Mouse (Mus musculus): ENCODE measurements at regions not wholly inside any gene's neighbourhood (a gene's known extent, or its start where the extent isn't known, plus 50 kb on each side); places are given as distances from the start of the nearest gene placed in this dataset.

DNA sequence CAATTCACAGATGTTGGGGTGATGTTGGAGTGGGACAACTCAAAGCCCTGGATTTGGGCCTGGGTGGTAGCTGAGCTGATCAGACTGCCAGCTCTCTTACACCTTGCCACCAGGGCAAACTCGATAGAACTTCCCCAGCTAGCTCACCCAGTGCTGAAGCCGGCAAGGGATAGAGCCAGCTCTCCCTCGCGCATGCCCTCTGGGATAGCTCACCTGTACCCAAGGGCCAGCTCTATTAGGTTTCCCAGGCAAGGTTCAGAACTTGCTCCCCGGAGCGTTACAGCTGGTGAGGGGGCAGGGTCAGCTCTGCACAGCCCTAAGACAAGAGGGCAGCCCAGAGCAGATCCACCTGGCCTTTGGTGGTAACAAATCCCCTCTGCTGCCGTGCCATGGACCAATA, 54.1 kb upstream of the 1700012A03Rik start:
- no peak for DNase-seq (ENCODE audit: low spot score in 2 of 2)

DNA sequence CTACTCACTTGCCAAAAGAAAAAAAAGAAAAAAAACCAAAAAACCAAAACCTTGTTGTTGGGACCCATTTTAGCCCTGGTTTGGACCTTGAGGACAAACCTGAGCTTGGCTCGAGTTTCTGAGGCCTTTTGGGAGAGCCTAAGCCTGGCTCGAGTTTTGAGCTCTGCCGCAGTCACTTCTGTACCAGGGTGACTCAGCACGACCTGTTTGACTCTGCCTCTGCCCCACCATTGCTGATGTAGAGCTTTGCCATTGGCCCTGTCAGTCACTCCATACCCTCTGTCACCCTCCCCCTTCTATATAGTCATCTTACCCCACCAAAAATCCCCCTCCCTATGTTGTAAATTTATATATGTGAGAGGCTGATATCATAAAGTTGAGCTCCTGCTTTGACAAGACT, 54.8 kb upstream of the 1700012A03Rik start:
- DNase-seq (ENCODE audit: low spot score in 2 of 2) = no peak

DNA sequence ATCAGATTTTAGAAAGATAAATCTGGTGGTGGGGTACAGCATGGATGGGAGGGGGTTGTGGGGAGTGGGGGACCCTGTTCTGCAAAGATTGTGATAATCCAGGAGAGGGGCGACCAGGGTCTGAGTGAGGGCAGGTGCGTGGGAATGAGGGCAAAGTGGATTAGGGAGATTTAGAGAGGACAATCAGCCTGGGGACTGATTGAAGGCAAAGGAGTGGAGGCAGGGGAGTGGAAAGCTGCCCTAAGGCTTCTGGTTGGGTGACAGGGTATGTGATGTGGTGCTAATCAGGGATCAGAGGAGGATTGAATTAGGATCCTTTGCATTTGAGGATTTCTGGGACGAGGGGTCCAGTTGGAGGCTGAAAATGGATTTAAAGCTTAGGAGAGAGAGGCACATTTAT, 64.3 kb upstream of the 1700012A03Rik start:
- no peak for DNase-seq (ENCODE audit: low spot score in 2 of 2)

DNA sequence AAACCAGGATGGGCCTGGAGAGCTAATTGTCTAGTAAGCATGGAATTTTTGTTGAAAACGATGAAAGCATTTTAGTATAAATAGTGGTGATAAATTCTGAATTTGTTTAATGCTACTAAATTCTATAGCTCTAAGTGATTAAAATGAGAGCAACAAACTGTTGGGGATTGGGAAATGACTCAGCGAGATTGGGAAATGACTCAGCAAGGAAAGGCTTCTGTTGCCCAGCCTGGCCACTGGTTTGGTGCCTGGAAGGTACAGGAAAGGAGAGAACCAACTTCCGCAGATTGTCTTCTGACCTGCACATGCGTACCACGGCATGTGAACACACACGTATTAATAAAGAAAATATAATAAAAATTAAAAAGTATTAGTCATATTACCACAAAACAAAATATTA, 73.3 kb upstream of the 1700012A03Rik start:
- DNase-seq (ENCODE audit: low spot score in 2 of 2) = no peak

DNA sequence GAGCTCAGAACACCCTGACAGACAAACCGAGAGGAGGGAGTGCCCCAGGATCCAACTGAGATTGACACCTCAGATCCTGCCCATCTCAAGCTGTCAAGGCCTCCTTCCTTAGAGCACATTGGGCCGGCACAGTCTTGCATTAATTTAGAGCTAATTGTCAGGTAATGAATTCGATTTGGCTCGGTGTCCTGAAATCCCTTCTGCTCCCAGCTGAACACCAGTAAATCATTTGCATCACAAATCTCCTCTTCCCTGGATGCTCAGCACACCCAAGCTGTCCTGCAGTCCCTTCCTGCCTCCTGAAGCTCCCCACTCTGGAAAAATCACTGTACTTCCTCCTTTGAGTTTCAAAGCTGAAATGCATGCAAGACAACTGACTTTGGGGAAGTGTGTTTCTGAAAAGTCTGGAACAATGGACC, 102.0 kb upstream of the 1700012A03Rik start:
- no peak for DNase-seq (ENCODE audit: low spot score in 2 of 2)

DNA sequence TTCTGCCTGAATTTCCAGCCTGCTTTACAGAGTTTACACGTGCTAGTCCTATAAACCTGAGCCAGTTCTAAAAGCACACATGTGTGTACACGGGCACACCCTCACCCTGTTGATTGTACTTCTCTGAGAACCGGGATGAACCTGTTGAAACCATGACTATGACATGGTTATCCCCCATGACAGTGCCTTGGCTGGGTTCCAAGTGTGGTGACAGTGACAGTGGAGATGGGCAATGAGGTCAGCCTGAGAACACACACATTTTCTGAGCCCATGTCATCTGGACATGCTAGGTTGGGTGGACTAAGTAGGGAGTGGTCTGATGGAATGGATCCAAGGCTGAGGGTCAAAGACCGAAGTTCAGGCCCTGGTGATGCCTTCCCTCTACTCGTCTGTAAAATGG, 103.5 kb upstream of the 1700012A03Rik start:
- no peak for DNase-seq (ENCODE audit: low spot score in 2 of 2)

DNA sequence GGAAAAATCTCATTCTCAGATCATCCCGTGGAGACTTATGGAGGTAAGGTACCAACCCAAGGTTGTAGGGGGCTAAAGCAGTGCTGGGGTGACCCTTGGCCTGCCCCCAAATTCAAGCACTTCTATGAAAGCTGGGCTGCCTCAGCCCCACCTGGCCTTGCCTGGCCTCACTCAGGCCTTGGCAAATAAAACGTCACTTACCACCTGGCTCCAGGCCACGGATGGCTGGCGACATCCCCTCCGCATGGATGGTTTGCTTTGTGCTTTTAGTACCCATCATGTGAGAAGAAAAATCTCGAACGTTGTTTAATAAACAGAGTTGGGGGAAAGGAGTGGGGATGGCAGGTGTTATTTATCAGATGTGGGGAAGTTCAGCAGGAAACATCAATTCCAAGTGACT, 104.7 kb upstream of the 1700012A03Rik start:
- DNase-seq (ENCODE audit: low spot score in 2 of 2) = no peak

DNA sequence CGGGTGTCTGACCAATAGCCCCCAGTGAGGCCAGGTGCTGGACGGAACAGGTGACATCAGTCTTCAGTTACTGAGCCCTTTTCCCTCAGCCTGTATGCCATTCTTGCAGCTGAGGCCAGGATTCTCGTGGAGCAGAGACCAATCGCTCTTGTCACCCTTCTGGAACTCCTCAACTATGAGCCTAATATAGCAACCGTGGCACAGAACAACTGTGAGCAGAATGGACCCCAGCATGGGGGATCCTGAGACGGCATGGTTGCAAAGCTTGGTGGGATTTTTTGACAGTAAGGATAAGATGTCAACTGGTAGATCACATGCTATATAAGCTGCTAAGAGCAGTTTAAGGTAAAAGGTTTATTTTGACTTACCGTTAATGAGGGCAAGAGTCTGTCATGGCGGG, 105.5 kb upstream of the 1700012A03Rik start:
- DNase-seq (ENCODE audit: low spot score in 2 of 2) = no peak

DNA sequence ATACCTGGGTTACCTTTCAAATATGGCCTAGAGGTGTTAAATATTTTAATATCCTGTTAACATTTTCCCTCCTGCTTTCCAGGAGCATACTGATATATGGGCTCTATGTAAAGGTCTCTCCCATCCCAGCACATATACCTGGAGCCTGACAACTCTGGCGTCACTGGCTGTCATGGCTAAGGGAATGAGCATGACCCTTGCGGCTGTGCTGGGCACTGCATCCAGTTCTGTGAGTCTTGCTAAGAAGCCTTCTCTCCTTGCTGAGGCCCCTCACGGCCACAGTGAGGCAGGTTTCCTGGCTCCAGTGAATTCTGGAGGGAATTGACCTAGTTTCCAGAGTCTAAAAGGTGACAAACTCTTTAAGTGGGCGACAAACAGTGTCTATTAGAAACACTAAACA, 107.3 kb upstream of the 1700012A03Rik start:
- no peak for DNase-seq (ENCODE audit: low spot score in 2 of 2)

DNA sequence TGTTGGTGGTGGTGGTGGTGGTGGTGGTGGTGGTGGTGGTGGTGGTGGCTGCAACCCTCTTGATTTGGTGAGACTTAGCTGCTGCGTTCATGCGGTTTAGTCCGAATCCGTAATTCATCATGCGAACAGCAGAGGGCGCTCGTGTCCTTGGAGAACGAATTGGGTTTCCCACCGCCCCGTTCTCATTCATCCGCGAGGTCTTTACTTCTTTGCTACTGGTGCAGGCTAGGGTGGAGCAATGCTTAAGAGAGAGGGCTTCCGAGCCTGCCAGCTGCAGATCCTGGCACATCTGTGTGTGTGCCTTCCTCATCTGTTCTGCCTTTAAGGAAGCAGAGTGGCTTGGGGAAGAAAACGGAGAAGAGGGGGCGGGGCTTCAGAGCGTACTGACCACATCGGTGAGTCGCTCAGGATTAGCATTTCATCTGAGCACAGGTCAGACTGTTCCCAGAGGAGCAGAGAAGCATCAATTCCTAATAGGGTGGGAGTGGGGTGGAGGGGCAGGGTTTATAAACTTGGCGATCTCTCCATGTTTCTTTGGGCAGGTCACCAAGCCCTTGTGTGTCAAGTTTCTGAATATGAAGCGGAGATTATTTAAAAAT, 111.7 kb upstream of the 1700012A03Rik start:
- peak; percentile 89 to 96 for DNase-seq (ENCODE audit: low spot score in 2 of 2)

DNA sequence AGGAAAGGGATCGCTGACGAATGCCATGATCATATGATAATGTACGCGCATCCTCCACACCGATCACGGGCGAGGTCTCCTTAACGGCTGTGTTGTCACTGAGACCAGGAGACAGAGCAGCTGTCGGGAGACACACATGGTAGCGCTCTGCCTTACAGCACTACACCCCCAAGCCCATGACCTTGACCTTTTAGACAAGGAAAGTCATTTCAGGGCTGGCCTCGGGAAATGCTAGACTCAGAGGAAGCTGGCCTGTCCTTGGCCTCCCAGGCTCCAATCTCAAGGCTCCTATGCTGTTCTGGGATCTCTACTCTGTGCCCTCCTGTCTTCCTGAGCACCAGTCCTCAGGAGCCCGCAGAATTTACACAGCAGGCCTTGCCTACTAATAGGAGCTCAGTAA, 112.9 kb upstream of the 1700012A03Rik start:
- no peak for DNase-seq (ENCODE audit: low spot score in 2 of 2)

DNA sequence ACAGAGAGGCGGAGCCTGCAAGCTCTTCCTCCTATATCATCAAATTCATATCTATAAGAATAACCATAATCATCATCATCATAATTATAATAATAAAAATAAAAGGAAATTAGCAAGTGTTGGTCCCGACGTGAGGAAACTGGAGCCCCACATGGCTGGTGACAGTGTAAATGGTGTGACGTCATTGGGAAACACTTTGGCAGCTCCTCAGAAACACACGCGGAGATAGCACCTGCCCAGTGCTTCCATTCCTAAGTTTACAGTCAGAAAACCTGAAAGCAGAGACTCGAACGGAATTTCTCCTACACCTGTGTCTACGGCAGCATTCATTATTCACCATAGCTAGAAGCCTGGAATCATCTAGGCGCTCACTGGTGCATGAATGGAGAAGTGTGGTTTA, 115.2 kb upstream of the 1700012A03Rik start:
- no peak for DNase-seq (ENCODE audit: low spot score in 2 of 2)

DNA sequence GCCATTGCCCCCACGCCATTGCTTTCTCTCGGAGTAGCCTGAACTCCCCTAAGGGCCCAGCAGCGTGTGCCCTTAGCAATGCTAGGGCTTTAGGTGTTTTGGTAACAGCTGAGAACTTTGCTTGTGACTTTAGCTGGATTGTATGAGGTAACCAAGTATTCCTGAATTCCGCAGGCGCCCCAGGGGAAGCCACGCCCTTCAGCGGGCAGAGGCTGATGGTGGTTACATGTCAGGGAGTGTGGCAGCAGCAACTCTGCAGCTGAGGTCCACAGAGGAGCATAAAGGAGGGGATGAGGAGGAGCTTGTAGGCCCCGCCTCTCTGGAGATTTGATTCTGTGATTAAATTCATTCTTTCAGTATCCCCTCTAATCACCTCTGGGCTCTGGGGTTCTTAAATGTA, 116.1 kb upstream of the 1700012A03Rik start:
- DNase-seq (ENCODE audit: low spot score in 2 of 2) = no peak

DNA sequence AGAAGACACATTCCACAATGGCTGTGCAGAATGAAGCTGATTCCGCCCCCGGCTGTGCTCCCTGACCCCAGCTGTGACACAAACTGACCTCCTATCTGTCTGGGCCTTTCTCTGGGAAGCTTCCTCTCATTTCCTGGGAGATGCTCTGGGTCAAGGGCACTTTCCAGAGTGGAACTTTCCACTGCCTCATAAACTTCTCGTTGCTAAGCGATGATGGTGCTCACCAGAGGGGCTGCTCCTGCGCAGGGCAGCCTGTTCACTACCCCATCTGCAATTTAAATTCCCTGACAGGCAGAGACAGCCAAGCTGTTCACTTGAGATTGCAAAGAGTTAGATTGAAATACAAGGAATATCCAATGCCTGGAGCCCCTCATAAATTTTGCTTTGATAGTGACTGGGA, 116.7 kb upstream of the 1700012A03Rik start:
- no peak for DNase-seq (ENCODE audit: low spot score in 2 of 2)

DNA sequence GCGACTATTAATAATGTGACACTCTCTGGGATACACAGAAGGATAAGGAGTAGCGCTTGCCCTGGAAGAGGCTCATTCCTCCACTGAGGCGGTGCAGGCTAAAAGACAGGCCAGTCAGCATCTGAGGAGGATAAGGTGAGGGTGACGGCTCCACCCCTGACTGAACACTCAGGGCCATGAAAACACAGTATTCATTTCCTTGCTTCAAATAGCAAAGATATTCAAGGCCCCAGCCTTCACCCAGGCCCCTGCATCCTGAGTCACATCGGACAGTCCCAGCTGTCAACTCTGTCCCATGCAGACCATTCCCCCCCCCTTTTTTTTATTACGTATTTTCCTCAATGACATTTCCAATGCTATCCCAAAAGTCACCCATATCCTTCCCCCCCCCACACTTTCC, 118.9 kb upstream of the 1700012A03Rik start:
- no peak for DNase-seq (ENCODE audit: low spot score in 2 of 2)

DNA sequence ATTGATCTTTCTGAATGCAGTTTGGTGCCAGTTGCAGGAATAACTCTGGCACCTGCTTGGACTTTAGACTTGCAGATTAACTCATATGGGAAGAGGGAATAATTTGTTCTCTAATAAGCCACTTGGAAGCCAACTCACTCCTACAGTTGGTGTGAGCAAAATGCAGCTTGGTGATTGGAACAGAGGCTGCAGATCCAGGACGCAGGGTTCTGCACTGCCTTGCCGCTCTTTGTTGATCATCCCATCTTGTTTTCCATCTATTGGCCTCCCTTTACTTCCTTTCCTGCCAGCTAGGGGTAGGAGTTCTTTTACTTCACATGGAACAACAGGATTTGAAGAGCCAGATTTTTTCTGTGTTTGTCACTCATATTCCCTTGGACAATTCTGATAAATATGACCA, 120.9 kb upstream of the 1700012A03Rik start:
- DNase-seq (ENCODE audit: low spot score in 2 of 2) = no peak

DNA sequence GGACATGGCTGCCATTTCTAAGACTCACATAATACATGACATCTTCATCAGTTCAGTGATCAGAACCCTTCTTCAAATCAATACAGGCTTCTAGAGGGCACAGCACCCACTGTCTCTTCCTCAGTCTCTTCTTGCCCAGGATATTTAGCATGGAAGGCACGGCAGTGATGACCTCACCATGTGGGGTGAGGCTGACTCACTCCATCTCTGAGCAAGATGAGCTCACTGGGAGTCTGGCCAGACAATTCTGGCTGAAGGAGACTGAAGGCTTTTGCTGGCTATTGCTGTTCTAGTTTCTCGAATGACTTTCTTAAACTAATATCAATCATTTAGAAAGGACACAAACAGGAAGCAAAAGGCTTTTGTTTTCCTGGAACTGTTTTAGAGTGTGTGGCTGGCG, 122.9 kb upstream of the 1700012A03Rik start:
- peak; percentile 33 to 51 for DNase-seq (ENCODE audit: low spot score in 2 of 2)

DNA sequence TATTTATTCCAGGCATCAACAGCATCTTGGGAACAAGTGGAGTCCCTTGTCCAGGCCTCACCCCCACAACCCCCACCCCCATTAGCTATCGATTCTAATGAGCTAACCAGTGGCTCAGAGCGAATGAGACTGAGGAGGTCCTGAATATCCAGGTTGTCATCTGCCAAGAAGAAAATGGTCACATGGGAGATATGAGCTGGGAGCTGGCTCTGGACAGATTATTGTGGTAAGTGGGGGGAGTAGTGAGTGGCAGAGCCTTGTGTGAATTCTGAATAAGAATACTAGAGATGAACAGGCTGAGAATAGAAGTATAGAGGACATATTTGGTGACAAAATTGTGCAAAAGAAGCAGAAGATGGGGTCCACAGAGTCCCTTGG, 125.4 kb upstream of the 1700012A03Rik start:
- peak in 1 of 2 experiments; percentile 1 for DNase-seq (ENCODE audit: low spot score in 2 of 2)

DNA sequence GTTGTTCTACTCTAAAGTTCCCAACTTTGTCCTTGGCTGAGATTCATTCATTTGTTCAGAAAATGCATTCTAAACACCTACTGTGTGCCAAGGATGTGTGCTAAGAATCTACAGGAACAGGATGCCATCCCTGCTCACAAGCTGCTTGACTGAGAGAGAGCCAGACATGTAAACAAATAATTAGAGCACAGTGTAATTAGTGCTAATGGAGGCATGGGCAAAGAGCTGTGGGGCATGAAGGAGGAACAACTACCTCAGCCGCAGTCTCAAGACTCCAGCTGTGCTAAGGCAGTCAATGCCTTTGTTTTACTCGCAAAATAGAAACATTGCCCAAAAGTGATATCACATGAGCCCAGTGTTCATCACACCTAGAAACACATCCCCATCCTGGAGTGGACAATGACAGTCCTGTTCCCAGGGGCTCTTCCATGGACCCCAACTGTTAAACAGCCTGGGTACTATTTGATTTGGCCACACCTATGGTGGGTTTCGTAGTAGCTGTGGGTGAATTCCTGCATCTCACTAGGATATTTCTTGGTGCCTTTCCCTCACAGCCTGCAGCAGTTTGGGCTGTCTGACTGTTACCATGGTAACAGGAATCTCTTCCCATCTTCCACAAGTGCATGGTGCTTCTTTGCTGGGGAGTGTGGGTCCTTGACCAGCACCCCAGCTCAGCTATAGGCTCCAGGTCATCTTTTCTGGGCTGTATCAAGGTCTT, 125.9 kb upstream of the 1700012A03Rik start:
- peak in 1 of 2 experiments; percentile 23 for DNase-seq (ENCODE audit: low spot score in 2 of 2)

DNA sequence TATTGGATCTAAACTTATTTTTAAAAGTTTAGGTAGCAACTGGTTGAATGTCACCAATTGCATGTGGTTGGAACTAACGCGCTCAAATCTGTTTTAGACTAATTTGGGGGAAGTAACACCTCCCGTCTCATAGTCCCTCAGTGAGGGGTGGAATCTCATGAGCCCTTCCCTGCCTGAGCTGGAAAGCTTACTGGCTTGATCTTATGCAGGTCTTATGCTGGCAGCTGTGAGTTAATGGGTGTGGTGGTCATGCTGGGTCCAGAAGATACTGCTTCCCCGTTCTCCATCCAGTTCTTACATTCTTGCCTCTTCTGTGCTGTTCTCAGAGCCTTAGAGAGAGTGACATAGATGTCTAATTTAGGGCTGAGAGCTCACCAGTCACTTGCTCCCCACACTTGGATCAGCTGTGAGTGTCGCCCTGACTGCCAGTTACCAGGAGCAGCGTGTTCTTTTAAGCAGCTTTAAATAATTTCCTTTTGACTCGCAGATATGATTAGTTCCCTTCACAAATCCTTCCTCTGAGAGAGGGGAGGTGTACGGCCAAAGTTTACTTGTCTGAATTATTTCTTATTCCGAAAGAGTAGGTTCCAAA, 128.4 kb upstream of the 1700012A03Rik start:
- DNase-seq (ENCODE audit: low spot score in 2 of 2) = peak in 1 of 2 experiments; percentile 27

DNA sequence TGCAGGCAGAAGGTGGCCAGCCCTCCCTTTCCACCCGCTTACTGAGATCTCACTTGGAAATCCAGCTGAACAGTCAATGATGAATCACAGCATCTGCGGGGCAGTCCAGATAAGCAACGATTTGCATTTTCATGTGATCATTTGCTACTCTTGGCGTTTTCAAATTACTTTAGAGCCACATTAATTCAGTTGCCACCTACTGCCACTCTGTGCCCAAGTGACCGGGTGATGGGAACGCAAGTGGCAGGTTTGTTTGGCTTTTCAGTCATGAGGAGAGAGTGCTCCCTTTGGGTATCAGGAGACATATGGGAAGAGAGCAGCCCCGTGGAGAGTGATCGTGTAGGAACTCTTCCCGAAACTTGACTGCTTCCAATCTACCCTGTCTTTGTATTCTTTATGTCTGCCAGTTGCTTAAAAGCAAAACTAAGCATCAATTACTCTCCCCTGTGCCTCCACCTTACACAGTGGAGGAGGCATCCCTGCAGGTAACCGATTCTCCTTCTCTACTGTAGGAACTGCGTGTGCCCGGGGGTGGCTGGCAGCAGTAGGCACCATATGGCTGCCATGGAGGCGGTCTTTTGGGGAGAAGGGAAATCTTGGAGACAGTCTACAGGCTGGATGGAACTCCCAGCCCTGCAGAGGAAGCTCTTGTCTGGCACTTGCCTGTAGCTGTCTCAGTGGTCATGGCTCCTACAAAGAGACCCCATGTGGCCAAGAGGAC, 132.5 kb upstream of the 1700012A03Rik start:
- peak; percentile 85 to 90 for DNase-seq (ENCODE audit: low spot score in 2 of 2)

DNA sequence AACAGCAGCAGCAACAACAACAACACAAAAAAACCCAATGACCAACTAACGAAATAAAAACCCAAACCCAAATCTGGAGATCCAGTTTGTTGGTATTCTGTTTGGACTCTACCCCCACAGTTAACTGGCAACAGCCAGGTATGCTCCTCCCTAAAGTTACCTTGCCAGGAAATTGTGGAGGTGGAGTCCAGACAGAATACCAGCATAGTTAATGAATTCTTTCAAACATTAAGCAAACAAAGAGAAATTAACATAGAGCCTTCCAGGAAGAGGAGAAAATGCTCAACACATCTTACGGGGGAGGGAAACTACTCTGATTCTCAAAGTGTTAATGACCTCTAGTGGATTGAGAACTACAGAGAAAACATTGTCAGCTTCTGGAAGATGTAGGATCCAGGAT, 148.3 kb upstream of the 1700012A03Rik start:
- no peak for DNase-seq (ENCODE audit: low spot score in 2 of 2)

Data from left cerebral cortex, adult 18-20 months (tissue).